Mouse (Mus musculus) intestine, embryonic 15.5 days (tissue): ENCODE results near the gene Rad9a. TPM values are rescaled to one million over a fixed set of nuclear protein-coding genes. Genes with fewer than 3 reads are reported as not detected.

Source experiments
- ATAC-seq: fragments of 200-750 bp; cut with Nextera tagmentation; 2 replicates; pipeline ENCODE4 v1.8.0; 2017; ENCODE audit warnings: moderate TSS enrichment, moderate library complexity
- H3K27ac ChIP-seq: fragments of 300-500 bp; sonication (generic); 2 replicates; pipeline ENCODE4 v1.5.1; 2015; ENCODE audit warnings: mild to moderate bottlenecking, inconsistent platforms
- H3K27me3 ChIP-seq: fragments of 300-500 bp; sonication (generic); replicated peaks from 2 replicates; pipeline ENCODE4 v1.6.1; 2015; ENCODE audit warnings: inconsistent platforms
- H3K36me3 ChIP-seq: fragments of 300-500 bp; sonication (generic); 2 replicates; pipeline ENCODE4 v1.6.1; 2015; ENCODE audit warnings: inconsistent platforms
- H3K4me1 ChIP-seq: fragments of 300-500 bp; sonication (generic); replicated peaks from 2 replicates; pipeline ENCODE4 v1.6.1; 2015; ENCODE audit warnings: inconsistent platforms
- H3K4me2 ChIP-seq: fragments of 300-500 bp; sonication (generic); replicated peaks from 2 replicates; pipeline ENCODE4 v1.6.1; 2015; ENCODE audit warnings: mild to moderate bottlenecking, inconsistent platforms
- H3K4me3 ChIP-seq: fragments of 300-500 bp; sonication (generic); replicated peaks from 2 replicates; pipeline ENCODE4 v1.5.1; 2015; ENCODE audit warnings: inconsistent platforms
- H3K9ac ChIP-seq: fragments of 300-500 bp; sonication (generic); 2 replicates; pipeline ENCODE4 v1.6.1; 2015; ENCODE audit warnings: inconsistent platforms
- H3K9me3 ChIP-seq: fragments of 300-500 bp; sonication (generic); 2 replicates; pipeline ENCODE4 v1.6.1; 2016; ENCODE audit warnings: inconsistent platforms
- WGBS: fragments of 180-500 bp; shearing (Covaris S2); methylation state at CpG from one replicate; pipeline ENCODE4 v1.1.7; 2015; 5-methylcytosine and 5-hydroxymethylcytosine counted together
- polyA plus RNA-seq: library from polyadenylated mRNA; unstranded; fragments of >200 nt; fragmentation: Nextera tagmentation; extraction: Ambion mirVana; gene quantifications from 2 replicates; pipeline ENCODE4 v1.2.1, GENCODE M21; 2015

The Rad9a gene
- polyA plus RNA-seq, 1 experiment from 2014 or later: 29.3 TPM

DNA sequence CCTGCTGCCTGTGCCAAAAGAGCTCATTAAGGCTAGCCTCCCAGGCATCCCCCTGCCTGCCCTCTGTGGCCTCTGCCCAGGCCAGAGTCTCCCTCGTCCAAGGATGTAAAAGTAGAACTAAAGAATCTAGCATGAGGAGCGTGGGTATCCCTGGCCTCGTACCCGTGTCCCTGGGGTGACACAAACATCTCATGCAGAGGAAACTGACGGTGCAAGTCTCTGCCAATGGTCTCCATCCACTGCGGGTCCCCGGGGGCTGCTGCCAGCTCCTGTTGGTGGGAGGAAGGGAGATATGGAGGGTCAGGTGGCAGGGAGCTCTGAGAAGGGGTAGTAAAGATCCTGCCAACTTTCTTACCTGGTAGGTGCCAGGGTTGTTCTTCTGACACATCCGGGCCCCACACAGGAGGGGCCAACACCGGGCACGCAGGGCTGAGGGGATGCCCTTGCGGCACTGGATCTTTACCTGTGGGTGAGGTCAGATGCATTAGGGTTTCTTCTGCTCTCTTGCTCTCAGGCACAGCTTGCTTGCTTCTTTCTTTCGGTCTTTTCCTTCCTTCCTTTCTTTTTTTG, 12.3 kb downstream of the Rad9a start:
- no peak for ATAC-seq
- Histone ChIP-seq H3K9ac (no peak overlapping the region), H3K4me1 (peaks cover 30% of the 10 kb centered on the region), H3K27ac (no peak overlapping the region), H3K9me3 (no peaks in the 10 kb centered on the region), H3K4me2 (no peak overlapping the region), H3K27me3 (no peaks in the 10 kb centered on the region), H3K4me3 (no peak overlapping the region), H3K36me3 (peaks cover 3% of the 10 kb centered on the region; the same call in 1 of the 2 replicates)
- WGBS: 88% methylated on average over 12 of the region's 12 CpGs

DNA sequence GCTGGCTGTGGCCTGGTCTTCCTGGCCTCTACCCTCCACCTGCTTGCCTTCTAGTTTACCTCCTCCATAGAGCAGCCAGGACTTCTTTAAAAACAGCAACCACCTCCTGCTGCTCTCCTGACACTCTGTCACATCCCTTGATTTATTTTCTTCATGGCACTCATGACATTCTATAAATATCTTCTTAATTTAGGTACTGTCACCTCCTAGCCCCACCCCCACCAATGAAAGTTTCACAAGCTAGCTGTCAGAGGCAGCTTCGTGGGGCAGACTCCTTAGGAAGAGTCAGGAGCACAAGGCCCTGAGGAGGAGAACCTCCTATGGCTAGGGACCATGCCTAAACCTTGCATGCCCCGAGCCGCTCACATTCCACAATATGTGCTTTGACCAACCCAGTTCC, 14.2 kb downstream of the Rad9a start:
- no peak for ATAC-seq
- H3K9me3 ChIP-seq: no peaks in the 10 kb centered on the region
- H3K4me3 ChIP-seq: no peak overlapping the region
- H3K36me3 ChIP-seq: no peaks in the 10 kb centered on the region
- H3K9ac ChIP-seq: no peak overlapping the region
- H3K27me3 ChIP-seq: no peaks in the 10 kb centered on the region
- H3K4me2 ChIP-seq: no peak overlapping the region
- WGBS: 68% methylated on average over 3 of the region's 3 CpGs
- H3K4me1 ChIP-seq: peaks cover 18% of the 10 kb centered on the region
- H3K27ac ChIP-seq: no peak overlapping the region

- ATAC-seq: no peak; the same call in 1 of the 2 replicates
- no peaks in the 10 kb centered on the region for H3K9me3 ChIP-seq
- H3K4me1 ChIP-seq: peaks cover 12% of the 10 kb centered on the region
- no peak overlapping the region for H3K9ac ChIP-seq
- H3K27ac ChIP-seq: no peak overlapping the region
- no peaks in the 10 kb centered on the region for H3K27me3 ChIP-seq
- no peak overlapping the region for H3K4me2 ChIP-seq
- no peaks in the 10 kb centered on the region for H3K36me3 ChIP-seq
- 47% methylated on average over 15 of the region's 15 CpGs for WGBS
- no peak overlapping the region for H3K4me3 ChIP-seq
Measured at GRCm38 (mm10) chr19:4184976-4185975, 16.2 kb downstream of the Rad9a start.

DNA sequence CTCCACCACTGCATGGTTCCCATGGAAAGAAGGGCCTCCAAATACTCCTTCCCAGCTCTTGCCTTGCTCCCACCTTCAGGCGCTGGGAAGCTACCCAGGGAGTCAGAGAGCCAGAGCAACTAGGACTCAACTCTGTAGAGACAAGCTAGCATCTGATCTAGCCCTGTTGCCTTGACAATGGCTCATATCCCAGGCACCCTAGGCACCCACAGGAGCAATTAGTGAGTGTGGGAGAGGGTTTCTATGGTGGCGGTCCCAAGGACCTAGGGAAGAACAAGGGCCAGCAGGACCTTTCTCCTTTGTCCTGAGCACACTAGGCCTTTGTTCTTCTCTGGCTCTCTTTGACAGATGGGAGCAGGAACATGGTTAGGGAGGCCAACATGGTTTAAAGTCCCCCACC, 17.8 kb downstream of the Rad9a start:
- Histone ChIP-seq H3K9ac (no peak overlapping the region), H3K4me2 (no peak overlapping the region), H3K4me1 (peaks cover 12% of the 10 kb centered on the region), H3K9me3 (no peaks in the 10 kb centered on the region), H3K4me3 (no peak overlapping the region), H3K27me3 (no peaks in the 10 kb centered on the region), H3K27ac (no peak overlapping the region), H3K36me3 (no peaks in the 10 kb centered on the region)
- WGBS: 81% methylated on average over 2 of the region's 2 CpGs
- no peak for ATAC-seq

GRCm38 (mm10) chr19:4181892-4182291, 19.6 kb downstream of the Rad9a start:
- 33% methylated on average over 3 of the region's 3 CpGs for WGBS
- Histone ChIP-seq H3K4me3 (no peak overlapping the region), H3K9me3 (no peaks in the 10 kb centered on the region), H3K36me3 (no peaks in the 10 kb centered on the region), H3K4me1 (peaks cover 12% of the 10 kb centered on the region), H3K4me2 (no peak overlapping the region), H3K9ac (no peak overlapping the region), H3K27ac (no peak overlapping the region), H3K27me3 (no peaks in the 10 kb centered on the region)
- ATAC-seq: peak; percentile 44

DNA sequence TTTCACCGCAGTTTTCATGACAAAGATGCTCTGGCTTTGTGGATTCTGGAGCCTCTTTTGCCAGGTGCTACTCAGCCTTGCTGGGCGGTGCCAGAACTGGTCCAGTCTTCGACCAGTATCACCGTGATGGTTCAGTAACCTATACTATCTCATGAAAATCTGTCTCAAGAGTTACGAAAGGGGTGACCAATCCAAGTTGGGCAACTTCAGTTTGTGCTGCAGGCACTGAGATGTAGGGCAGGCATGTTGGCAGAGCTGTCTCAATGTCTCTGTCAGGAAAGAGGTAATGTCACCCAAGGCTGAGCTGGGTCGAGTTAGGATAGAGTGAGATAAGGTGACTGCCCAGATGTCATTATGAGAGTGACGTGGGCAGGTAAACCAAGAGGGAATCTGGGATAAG, 21.1 kb downstream of the Rad9a start:
- Histone ChIP-seq H3K9me3 (no peaks in the 10 kb centered on the region), H3K4me2 (no peak overlapping the region), H3K27me3 (no peaks in the 10 kb centered on the region), H3K36me3 (no peaks in the 10 kb centered on the region), H3K4me3 (no peak overlapping the region), H3K4me1 (peaks cover 18% of the 10 kb centered on the region), H3K9ac (no peak overlapping the region), H3K27ac (no peak overlapping the region)
- 86% methylated on average over 7 of the region's 7 CpGs for WGBS
- ATAC-seq: no peak

- Histone ChIP-seq H3K9ac (peak within 1 kb of the TSS; percentile 14), H3K27ac (no peak within 1 kb of the TSS), H3K9me3 (no peaks in the 10 kb centered on the region), H3K36me3 (no peaks in the 10 kb centered on the region), H3K27me3 (no peaks in the 10 kb centered on the region), H3K4me1 (peaks cover 17% of the 10 kb centered on the region), H3K4me2 (peak within 1 kb of the TSS; percentile 54), H3K4me3 (0 out of 2 replicates have a peak within 1 kb of the TSS, but pooled peaks have one; percentile 3)
- ATAC-seq: peak; percentile 87
- 4% methylated on average over 11 of the region's 11 CpGs for WGBS
Measured at GRCm38 (mm10) chr19:4175368-4175947, 26.0 kb downstream of the Rad9a start, which contains the start of gene Carns1. Gene Carns1, minus strand, starts transcription at chr19:4175479.

DNA sequence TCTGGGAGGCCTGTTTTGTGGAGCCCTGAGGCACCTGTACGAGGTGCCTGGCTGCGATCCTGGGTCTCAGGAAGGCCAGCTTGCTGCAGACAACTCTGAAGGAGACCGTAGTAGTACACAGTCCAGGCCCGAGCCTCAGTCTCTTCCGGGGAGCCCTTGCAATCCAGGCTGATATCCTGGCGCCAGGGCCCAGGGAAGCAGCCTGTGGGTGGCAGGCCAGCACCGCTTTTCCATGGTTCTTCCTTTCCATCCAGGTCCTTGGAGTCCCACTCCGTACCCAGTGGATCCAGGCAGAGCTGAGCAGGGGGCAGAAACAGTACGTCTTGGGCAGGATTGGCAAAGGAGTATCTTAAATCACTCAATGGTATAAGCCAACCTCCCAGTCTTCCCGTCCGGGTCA, 28.5 kb downstream of the Rad9a start:
- H3K27me3 ChIP-seq: no peaks in the 10 kb centered on the region
- H3K4me1 ChIP-seq: peaks cover 25% of the 10 kb centered on the region
- H3K36me3 ChIP-seq: no peaks in the 10 kb centered on the region
- H3K4me3 ChIP-seq: no peak overlapping the region
- H3K4me2 ChIP-seq: no peak overlapping the region
- ATAC-seq: no peak
- WGBS: 58% methylated on average over 11 of the region's 11 CpGs
- H3K9me3 ChIP-seq: no peaks in the 10 kb centered on the region
- peak overlapping the region; percentile 40; the same call in 1 of the 2 replicates for H3K9ac ChIP-seq
- H3K27ac ChIP-seq: no peak overlapping the region

DNA sequence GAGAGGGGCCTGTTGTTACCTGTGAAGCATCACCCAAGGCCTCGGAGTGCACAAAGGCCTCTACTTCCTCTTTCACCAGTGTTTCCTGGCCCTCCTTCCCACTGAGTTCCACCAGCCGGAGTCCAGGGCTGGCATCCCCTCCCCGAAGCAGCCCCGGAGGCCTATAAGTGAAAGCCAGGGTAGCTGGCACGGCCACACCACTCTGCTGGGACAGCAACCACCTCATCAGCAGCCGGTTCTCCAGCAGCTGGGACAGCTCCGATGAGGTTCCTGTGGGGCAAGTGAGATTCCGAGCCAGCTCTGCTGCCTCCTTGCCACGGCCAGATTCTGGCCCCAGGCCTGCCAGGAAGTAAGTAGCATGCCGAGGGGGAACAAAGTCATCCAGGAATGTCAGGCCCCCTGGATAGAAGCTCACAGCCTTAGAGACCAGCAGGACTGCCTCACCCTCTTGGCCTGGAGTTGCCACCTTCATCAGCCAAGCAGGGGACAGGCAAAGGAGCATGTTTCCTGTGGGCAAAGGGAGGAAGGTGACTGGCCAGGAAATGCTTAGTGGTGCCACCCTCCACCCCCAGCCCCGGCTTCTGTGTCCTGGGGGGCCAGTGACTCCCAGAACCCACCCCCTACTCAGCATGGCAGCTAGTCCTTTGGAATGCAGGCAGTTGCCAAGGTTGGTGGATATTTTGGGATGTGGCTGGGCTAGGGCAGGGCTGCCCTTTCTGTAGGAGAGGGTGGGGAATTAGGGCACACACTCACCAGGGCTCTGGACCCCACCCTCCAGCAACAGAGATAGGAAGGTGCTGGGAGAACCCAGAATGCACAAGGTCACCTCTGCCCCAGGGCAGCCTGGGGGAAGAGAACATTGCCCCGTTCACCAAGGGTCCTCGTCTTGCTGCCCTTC, 29.8 kb downstream of the Rad9a start:
- H3K9ac ChIP-seq: no peak overlapping the region
- WGBS: 67% methylated on average over 13 of the region's 13 CpGs

DNA sequence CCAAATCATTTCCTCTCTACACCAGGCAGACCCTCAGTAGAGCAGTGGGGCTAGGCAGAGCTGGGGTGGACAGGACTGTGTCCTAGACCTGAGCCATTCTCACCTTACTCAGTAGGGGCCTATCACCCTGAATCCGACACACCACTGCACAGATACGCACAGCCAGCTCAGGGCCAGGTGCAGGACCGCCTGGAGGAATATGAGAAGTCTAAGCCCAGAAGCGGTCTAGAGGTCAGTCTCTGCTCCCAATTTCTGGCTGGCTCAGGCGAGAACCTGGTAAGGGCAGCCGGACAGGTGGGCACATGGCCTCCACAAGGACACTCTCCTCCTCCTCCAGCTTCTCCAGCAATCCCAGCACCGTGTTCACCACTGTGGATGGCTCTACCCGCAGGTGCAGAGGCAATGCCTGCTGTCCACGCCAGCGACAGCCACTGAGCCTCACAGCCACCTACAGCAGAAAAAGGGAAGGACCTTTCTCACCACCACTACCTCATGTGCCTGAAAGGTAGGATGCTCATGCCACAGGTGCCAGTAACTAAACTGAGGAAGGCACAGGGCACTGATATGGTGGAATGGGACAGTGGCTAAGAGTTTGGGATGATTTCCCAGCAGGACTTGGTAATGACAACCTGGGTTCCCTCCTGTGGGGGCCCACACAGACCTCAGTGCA, 30.6 kb downstream of the Rad9a start:
- no peak overlapping the region for H3K9ac ChIP-seq
- H3K27ac ChIP-seq: no peak overlapping the region
- ATAC-seq: no peak

More for the DNA sequence above, 29.8 kb downstream of the Rad9a start:
- no peak overlapping the region for H3K4me3 ChIP-seq
- H3K9me3 ChIP-seq: no peaks in the 10 kb centered on the region
- H3K27me3 ChIP-seq: no peaks in the 10 kb centered on the region
- no peak overlapping the region for H3K4me2 ChIP-seq
- H3K36me3 ChIP-seq: no peaks in the 10 kb centered on the region
- no peak overlapping the region for H3K27ac ChIP-seq
- no peak for ATAC-seq
- H3K4me1 ChIP-seq: peaks cover 25% of the 10 kb centered on the region

GRCm38 (mm10) chr19:4169810-4170209, 31.7 kb downstream of the Rad9a start:
- Histone ChIP-seq H3K27ac (peak overlapping the region; percentile 85), H3K9me3 (no peaks in the 10 kb centered on the region), H3K4me1 (peaks cover 12% of the 10 kb centered on the region), H3K4me3 (peak overlapping the region; percentile 46), H3K9ac (peak overlapping the region; percentile 69), H3K36me3 (no peaks in the 10 kb centered on the region), H3K4me2 (peak overlapping the region; percentile 91), H3K27me3 (no peaks in the 10 kb centered on the region)
- WGBS: 9% methylated on average over 27 of the region's 27 CpGs
- ATAC-seq: peak; percentile 63

More for the DNA sequence above, 30.6 kb downstream of the Rad9a start:
- Histone ChIP-seq H3K4me2 (no peak overlapping the region), H3K36me3 (no peaks in the 10 kb centered on the region), H3K4me3 (no peak overlapping the region), H3K9me3 (no peaks in the 10 kb centered on the region), H3K4me1 (peaks cover 23% of the 10 kb centered on the region), H3K27me3 (no peaks in the 10 kb centered on the region)
- 93% methylated on average over 10 of the region's 10 CpGs for WGBS
